Mouse (Mus musculus) erythroblast, embryonic 14.5 days (primary cell): ENCODE measurements around the gene Mdc1. TPM values are rescaled to one million over a fixed set of nuclear protein-coding genes. Genes with fewer than 3 reads are reported as not detected.

Source experiments
- H3K27me3 ChIP-seq: 2 replicates; pipeline ENCODE4 v1.6.1; 2012; ENCODE audit warnings: inconsistent platforms; ENCODE audit not compliant: control insufficient read depth
- H3K36me3 ChIP-seq: 2 replicates; pipeline ENCODE4 v1.6.1; 2012; ENCODE audit warnings: mild to moderate bottlenecking, inconsistent platforms; ENCODE audit not compliant: control insufficient read depth
- H3K4me1 ChIP-seq: 2 replicates; pipeline ENCODE4 v1.6.1; 2012; ENCODE audit warnings: inconsistent platforms; ENCODE audit not compliant: control insufficient read depth
- H3K4me3 ChIP-seq: replicated peaks from 2 replicates; pipeline ENCODE3; 2012; ENCODE audit warnings: moderate library complexity, mild to moderate bottlenecking, inconsistent platforms
- H3K9me3 ChIP-seq: 2 replicates; pipeline ENCODE4 v1.6.1; 2012; ENCODE audit warnings: low read length, inconsistent platforms, mixed read lengths; ENCODE audit not compliant: control insufficient read depth
- GATA1 ChIP-seq: IDR thresholded peaks from 2 replicates; pipeline ENCODE4 v1.6.1; 2012; ENCODE audit warnings: low read length, inconsistent platforms, mixed read lengths
- TAL1 ChIP-seq: IDR thresholded peaks from 3 replicates; pipeline ENCODE4 v1.6.1; 2012; ENCODE audit warnings: low read length, inconsistent platforms, mixed read lengths
- polyA plus RNA-seq: library from polyadenylated mRNA; stranded (reverse); fragments of >175 nt; gene quantifications from 2 replicates; pipeline ENCODE4 v1.2.3, GENCODE M21; 2012

The Mdc1 gene
- polyA plus RNA-seq, 1 experiment = 1.1 TPM

DNA sequence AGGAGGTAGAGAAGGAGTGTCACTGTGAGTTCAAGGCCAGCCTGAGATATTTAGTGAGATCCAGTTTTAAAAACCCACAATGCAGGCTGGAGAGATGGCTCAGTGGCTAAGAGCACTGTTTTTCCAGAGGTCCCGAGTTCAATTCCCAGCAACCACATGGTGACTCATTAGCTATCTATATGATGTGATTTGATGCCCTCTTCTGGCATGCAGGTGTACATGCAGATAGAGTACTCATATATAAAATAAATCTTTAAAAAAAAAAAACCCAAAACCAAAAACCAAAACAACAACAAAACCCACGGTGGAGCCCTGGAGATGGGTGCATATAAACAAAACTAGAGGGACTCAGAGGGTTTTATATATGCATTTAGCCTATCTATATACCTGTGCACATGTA lies 66.3 kb downstream of the Mdc1 start:
- no peaks in the 10 kb centered on the region for H3K9me3 ChIP-seq
- no peaks in the 10 kb centered on the region for H3K27me3 ChIP-seq
- peaks cover 57% of the 10 kb centered on the region for H3K36me3 ChIP-seq
- TF ChIP-seq TAL1 (no peak), GATA1 (no peak)
- no peak overlapping the region for H3K4me3 ChIP-seq
- H3K4me1 ChIP-seq = peaks cover 32% of the 10 kb centered on the region

Other genes starting within 250 kb of the Mdc1 start
- not detected in 2 replicates for gene Sfta2, start 240.0 kb upstream of the Mdc1 start, polyA plus RNA-seq
- gene Gm9573, start 214.9 kb upstream of the Mdc1 start, polyA plus RNA-seq = not detected in 2 replicates
- gene Mucl3, start 197.8 kb upstream of the Mdc1 start, polyA plus RNA-seq = not detected in 2 replicates
- gene Vars2, start 173.9 kb upstream of the Mdc1 start, polyA plus RNA-seq = 1.9 and 2.6 TPM in 2 replicates
- gene Gtf2h4, start 167.8 kb upstream of the Mdc1 start, polyA plus RNA-seq = 1.1 and 1.3 TPM in 2 replicates
- not detected in 2 replicates for gene Ddr1, start 136.9 kb upstream of the Mdc1 start, polyA plus RNA-seq
- 14.0 and 14.8 TPM in 2 replicates for gene Ier3, start 19.8 kb upstream of the Mdc1 start, polyA plus RNA-seq
- gene Flot1, start 18.3 kb upstream of the Mdc1 start, polyA plus RNA-seq = 8.2 and 11.6 TPM in 2 replicates
- gene Tubb5, start 3.2 kb upstream of the Mdc1 start, polyA plus RNA-seq = 56.9 and 99.3 TPM in 2 replicates
- gene Nrm, start 19.8 kb downstream of the Mdc1 start, polyA plus RNA-seq = 1.7 and 2.8 TPM in 2 replicates
- 0.31 and 0.37 TPM in 2 replicates for gene Ppp1r18, start 24.1 kb downstream of the Mdc1 start, polyA plus RNA-seq
- gene Dhx16, start 38.3 kb downstream of the Mdc1 start, polyA plus RNA-seq = 5.0 and 5.2 TPM in 2 replicates
- 6.9 and 7.1 TPM in 2 replicates for gene 2310061I04Rik, start 55.9 kb downstream of the Mdc1 start, polyA plus RNA-seq
- gene Atat1, start 68.6 kb downstream of the Mdc1 start, polyA plus RNA-seq = 1.1 and 1.6 TPM in 2 replicates
- gene Mrps18b, start 74.9 kb downstream of the Mdc1 start, polyA plus RNA-seq = 0.45 and 0.85 TPM in 2 replicates
- 5.4 and 6.3 TPM in 2 replicates for gene Ppp1r10, start 74.9 kb downstream of the Mdc1 start, polyA plus RNA-seq
- gene Abcf1, start 128.2 kb downstream of the Mdc1 start, polyA plus RNA-seq = 14.0 and 24.6 TPM in 2 replicates
- gene Gnl1, start 138.3 kb downstream of the Mdc1 start, polyA plus RNA-seq = 1.5 and 1.9 TPM in 2 replicates
- gene Prr3, start 138.7 kb downstream of the Mdc1 start, polyA plus RNA-seq = 0.18 and 0.30 TPM in 2 replicates
- gene H2-T24, start 179.0 kb downstream of the Mdc1 start, polyA plus RNA-seq = 0.91 and 0.98 TPM in 2 replicates
- gene H2-T23, start 191.3 kb downstream of the Mdc1 start, polyA plus RNA-seq = 3.7 and 5.0 TPM in 2 replicates
- 0.12 and 0.14 TPM in 2 replicates for gene H2-T22, start 201.2 kb downstream of the Mdc1 start, polyA plus RNA-seq
- not detected in 2 replicates for gene Gm6034, start 201.4 kb downstream of the Mdc1 start, polyA plus RNA-seq
- gene Gm11127, start 216.9 kb downstream of the Mdc1 start, polyA plus RNA-seq = 0.07 TPM in 1 of 2 replicates, not detected in the other